Mouse (Mus musculus): ENCODE results near the gene Slc5a5.

The Slc5a5 gene

GRCm38 (mm10) chr8:70880546-70880945, 12.0 kb downstream of the Slc5a5 start:
- DNase-seq (ENCODE audit: extremely low read depth, low read depth), result no peak

GRCm38 (mm10) chr8:70880126-70880525, 12.4 kb downstream of the Slc5a5 start:
- DNase-seq (ENCODE audit: extremely low read depth, low read depth), result no peak

GRCm38 (mm10) chr8:70879500-70879899, 13.1 kb downstream of the Slc5a5 start:
- no peak for DNase-seq (ENCODE audit: extremely low read depth, low read depth)

- DNase-seq (ENCODE audit: extremely low read depth, low read depth), result no peak
Observed at GRCm38 (mm10) chr8:70878178-70878577, 14.4 kb downstream of the Slc5a5 start.

DNA sequence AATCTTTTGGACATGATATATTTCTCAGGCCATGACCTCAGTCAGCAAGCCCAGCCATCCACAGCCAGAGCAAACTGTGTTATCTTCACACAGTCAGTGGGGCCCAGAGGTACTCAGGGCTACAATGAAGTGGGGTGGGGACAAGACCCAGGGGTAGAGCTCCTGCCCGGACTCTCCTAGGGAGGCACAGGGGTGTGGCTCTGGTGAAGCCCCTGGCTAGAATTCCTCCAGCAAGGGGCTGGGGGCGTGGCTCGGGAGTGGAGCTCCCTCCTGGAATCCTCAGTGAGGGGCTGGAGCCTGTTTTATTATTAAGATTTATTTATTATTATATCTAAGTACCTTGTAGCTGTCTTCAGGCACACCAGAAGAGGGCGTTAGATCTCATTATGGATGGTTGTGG, 16.2 kb downstream of the Slc5a5 start:
- no peak for DNase-seq (ENCODE audit: extremely low read depth, low read depth)

DNA sequence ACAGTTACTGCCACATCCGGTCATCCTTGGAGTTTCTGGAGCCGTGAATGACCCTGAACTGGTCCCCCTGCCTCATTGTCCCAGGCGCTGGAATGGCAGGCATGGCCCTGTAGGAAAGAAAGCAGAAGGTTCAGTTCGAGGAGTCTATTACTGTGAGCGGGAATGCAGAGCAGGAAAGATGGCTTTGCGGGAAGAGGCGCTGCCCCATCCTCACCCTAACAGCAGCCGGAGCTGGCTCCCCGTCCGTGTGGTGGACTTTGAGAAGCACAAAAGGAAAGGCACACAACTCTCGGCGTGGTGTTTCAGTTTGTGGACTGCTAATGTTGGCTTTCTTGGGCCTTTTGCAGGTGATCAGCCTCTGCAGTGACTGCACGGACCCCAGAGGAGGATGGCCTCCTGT, 18.1 kb downstream of the Slc5a5 start:
- DNase-seq (ENCODE audit: extremely low read depth, low read depth), result no peak

DNA sequence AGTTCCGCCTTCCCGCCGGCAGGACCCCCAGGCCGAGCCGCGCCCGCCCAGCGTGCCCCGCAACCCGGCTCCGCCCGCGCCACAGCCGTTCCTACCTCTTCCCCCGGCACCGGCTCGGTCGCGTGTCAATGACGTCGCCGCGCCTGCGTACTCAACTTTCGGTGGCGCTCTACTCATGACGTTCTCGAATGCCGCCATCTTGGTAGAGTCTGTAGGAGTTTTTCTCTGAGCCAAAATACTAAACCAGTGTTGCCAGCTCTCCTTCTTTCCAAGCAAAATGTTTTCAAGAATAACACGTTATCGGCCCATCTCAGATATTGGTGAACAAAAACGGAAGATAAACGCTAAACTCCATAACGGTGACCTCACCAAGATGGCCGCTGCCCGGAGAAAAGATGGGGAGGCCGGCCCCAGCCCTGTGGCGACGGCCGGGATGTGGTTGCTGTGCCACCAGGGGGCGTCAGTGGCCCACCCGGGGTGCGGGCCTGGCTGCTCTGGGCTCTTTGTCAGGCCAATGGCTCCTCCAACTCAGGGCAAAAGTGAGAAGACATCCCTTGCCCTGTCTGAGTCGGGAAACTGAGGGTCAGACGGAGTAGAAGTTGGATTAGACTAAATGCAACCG, 19.1 kb downstream of the Slc5a5 start, which contains the start of gene Ccdc124:
Gene Ccdc124, minus strand, starts transcription at position 572 of the 622 bp plus-strand sequence.
- DNase-seq (ENCODE audit: extremely low read depth, low read depth), result peak; percentile 74

DNA sequence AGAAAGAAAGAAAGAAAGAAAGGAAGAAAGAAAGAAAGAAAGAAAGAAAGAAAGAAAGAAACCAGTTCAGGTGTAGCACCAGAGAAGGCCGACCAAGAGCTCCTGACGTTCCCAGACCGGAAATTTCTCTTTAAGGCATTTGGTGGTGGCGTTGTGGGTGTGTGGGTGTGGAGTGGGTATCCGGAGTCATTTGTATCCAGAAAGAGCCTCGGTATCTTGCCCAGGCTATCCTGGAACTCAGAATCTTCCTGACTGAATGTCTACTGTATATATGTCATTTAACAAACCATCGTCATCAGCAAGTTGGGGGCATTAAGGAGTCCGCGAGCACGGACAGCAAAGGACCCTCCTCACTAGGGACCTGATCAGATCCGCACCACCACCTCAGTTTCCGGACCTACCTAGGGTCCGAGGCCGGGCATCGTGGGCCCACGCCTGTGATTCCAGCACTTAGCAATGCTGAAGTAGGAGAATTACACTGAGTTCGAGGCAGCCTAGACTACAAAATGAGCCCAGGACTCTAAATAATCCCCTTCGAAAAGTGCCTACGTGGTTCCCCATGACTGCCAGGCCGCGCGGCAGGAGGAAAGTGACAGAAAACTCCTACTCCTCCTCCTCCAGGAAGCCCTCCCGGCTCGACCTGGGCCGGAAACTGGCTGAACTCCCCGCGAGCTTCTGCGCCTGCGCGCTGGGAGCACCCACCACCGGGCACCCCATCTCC, 19.8 kb downstream of the Slc5a5 start:
- DNase-seq (ENCODE audit: extremely low read depth, low read depth), result no peak

DNA sequence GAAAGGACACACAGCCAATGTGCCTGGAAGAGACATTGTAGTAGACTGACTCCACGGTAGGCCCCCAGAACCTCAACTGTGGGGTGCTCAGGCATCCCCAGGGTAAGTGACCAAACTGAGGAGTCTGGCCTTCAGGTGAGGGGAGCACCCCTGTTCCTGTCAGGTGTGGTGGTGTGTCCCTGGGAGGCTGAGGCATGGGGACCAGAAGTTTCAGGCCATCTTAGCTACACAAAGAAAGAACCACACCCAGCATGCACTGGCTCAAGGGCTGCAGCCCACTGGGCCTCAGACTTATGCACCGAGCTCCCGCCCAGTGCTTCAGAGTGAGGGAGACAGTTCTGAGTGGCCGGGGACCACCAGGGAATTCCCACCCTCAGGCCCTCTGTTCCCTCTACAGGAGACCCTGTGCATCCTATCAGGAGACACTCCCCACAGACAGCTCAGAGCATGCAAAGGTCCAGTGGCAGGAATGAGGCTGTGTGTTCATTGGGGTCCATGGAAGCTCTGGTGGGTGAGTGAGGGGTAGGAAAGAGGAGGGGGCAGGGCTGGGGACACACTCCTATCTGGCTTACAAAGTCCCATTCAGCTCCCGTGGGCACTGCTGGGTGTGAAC, 21.3 kb downstream of the Slc5a5 start:
- DNase-seq (ENCODE audit: extremely low read depth, low read depth), result no peak

DNA sequence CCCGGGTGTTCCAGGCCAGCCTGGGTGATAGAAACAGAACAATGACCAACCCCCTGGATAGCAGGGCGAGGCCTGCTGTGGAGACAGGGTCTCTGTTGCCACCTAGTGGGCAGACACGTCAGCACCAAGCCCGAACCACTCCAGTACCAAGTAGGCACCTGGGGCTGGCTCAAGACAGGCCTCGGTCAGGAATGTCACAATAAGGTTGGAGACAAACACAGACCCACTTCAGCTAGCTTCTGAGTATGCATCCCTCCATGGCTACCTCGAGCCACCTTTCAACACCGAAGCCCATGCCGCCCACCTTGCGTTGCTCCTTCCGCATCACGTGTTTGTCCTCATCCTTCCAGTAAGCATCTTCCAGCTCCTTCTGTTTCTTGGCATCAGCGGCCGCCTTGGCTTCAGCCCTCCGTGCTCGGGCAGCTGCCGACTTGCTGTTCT, 22.9 kb downstream of the Slc5a5 start:
- peak; percentile 56 for DNase-seq (ENCODE audit: extremely low read depth, low read depth)

DNA sequence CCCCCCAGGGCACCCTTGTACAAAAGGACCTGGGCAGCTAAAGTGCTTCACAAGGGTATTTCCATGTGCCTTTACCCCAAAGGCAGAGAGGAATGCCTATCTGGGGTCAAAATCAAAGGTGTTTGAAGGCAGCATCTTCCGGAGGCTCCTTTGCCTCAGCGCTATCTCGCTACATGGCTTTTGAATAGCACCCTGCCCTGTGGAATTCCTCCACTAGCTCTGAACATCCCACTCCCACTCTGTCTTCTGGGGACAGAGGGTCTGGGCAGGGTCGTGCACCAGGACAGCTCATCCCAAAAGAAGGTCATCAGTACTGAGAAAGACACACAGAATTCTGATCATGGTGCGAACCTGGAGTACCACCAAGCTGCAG, 23.4 kb downstream of the Slc5a5 start:
- DNase-seq (ENCODE audit: extremely low read depth, low read depth), result no peak

GRCm38 (mm10) chr8:70868559-70869198, 23.9 kb downstream of the Slc5a5 start:
- DNase-seq (ENCODE audit: extremely low read depth, low read depth), result peak; percentile 19

GRCm38 (mm10) chr8:70866566-70866965, 26.0 kb downstream of the Slc5a5 start:
- no peak for DNase-seq (ENCODE audit: extremely low read depth, low read depth)

DNA sequence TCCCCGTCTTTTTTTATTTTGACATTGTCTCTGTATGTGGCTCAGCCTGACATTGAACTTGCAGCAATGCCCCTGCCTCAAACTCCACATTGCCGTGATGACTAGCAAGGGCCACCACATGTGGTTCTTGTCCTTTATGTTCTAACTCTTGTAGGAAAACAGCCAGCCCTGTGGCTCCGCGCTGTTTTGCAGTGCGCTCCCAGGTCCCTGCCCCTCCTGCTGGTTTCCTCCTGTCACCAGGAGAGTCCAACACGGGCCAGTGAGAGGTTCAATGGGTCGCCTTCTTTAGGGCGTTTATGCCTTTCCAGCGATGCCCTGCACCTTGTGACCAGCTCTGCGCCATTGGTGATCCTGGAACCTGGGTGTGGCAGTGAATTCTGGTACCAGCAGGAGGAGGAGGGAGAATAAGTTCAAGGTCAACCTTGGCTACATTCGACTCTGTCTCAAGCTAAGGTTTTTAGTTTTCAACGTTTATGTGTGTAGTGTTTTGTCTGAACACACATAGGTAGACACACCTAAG, 26.5 kb downstream of the Slc5a5 start:
- no peak for DNase-seq (ENCODE audit: extremely low read depth, low read depth)

DNA sequence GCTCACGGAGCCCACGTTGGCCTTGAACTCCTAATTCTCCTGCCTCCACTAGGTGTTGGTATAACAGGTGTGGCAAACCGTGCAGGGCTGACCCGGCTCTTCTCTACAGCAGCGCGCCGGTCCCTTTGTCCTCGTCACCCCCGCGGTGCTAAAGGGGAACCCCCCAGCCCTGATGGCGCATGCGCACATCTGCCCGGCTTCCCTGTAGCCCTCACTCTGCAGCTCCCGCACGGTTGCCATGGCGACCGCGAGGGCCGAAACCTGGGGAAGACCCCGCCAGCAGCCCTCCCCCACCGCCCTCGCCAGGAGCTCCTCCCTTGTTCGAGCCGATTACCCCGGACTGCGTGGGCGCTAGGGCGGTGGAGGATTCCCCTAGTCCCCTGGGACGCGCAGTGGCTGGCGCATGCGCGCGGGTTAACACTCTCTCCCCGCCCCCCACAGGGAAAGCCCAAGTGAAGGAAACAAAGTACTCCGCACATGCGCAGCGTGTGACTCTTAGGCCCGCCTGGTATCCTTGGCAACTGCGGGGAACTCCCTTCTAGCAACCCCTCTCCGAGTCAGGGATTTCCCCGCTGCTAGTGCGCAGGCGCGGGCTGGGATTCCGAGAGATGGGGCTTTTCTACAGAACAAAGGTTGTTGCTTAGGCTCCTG, 27.1 kb downstream of the Slc5a5 start:
- DNase-seq (ENCODE audit: extremely low read depth, low read depth), result peak; percentile 96

GRCm38 (mm10) chr8:70864712-70865221, 27.8 kb downstream of the Slc5a5 start:
- DNase-seq (ENCODE audit: extremely low read depth, low read depth), result peak; percentile 39

DNA sequence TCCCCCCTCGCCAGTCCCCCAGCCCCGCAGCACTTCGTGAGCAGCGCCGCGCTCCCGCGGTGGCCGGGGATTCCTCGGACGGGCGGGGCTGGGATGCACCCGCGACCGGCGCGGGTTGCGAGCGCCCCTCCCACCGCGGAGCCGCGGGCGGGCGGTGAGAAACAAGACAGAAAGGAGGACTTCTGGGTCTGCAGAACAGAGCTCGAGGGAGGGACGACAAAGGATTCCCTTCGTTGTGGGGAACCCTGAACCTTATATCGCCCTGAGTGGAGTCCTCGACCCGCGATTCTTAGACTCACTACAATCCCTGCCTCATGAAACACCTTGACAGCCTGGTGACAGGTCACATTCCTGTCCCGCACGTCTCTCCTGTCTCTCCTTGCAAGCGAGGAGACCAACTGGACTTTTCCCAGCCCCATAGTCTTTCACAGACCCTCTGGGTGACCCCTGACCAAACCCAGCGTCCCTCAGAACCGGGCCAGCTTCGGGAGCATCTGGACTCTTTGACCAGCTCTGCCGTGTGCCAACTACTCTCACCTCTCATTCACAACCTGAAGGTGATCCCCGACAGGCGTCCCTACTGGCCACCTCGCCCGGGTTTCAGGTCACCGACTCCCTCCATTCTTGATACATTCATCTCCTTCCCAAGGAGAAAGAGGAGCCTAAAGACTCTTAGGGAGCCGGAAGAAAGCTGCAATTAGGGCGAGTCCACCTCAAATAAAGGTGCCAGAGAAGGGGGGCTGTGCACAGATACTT, 28.4 kb downstream of the Slc5a5 start:
- no peak for DNase-seq (ENCODE audit: extremely low read depth, low read depth)

GRCm38 (mm10) chr8:70862824-70863641, 29.5 kb downstream of the Slc5a5 start, which contains the start of gene Kcnn1:
Gene Kcnn1, minus strand, starts transcription at chr8:70863258.
- DNase-seq (ENCODE audit: extremely low read depth, low read depth), result no peak

DNA sequence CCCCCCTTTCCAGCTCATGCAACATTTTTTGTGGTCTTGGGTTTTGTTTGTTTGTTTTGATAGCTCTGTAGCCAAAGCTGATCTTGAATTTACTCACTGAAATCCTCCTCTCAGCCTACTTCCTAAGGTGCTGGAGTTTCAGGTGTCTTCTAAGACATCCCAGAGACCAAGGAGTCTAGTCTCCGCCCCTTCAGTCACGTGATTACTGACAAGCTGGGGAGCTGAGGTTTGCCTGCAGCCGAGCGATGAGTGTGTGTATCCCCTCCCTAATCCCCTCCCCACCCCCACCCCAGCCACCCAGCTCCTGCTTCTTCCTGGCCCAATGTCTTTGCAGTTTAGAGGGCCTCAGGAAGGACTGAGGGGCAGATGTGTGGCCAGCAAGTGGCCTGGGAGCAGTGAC, 35.0 kb downstream of the Slc5a5 start:
- DNase-seq (ENCODE audit: extremely low read depth, low read depth), result no peak

Data from MEL-GATA-1-ER (cell line).